Mouse (Mus musculus) limb, embryonic 14.5 days (tissue): ENCODE measurements around the gene Ache. TPM values are rescaled to one million over a fixed set of nuclear protein-coding genes. Genes with fewer than 3 reads are reported as not detected.

ENCODE experiments used
- ATAC-seq: fragments of 200-750 bp; cut with Nextera tagmentation; 2 replicates; pipeline ENCODE4 v1.8.0; 2017; ENCODE audit warnings: low read depth, moderate number of reproducible peaks, moderate TSS enrichment; ENCODE audit not compliant: low FRiP score
- DNase-seq: peaks from one replicate; pipeline ENCODE4 v3.0.0-alpha.2; 2015; ENCODE audit warnings: low spot score
- H3K27ac ChIP-seq: fragments of 300-500 bp; sonication (generic); replicated peaks from 2 replicates; pipeline ENCODE4 v1.5.1; 2014; ENCODE audit warnings: low read depth, mild to moderate bottlenecking, low read length, moderate library complexity, mixed read lengths
- H3K27me3 ChIP-seq: fragments of 300-500 bp; sonication (generic); 2 replicates; pipeline ENCODE4 v1.6.1; 2014; ENCODE audit warnings: low read length, mixed read lengths; ENCODE audit not compliant: control insufficient read depth, insufficient read depth
- H3K36me3 ChIP-seq: fragments of 300-500 bp; sonication (generic); 2 replicates; pipeline ENCODE4 v1.6.1; 2014; ENCODE audit warnings: mild to moderate bottlenecking, low read length, moderate library complexity, mixed read lengths; ENCODE audit not compliant: control insufficient read depth, insufficient read depth
- H3K4me1 ChIP-seq: fragments of 300-500 bp; sonication (generic); 2 replicates; pipeline ENCODE4 v1.6.1; 2014; ENCODE audit warnings: antibody characterized with exemption, low read length, mixed read lengths; ENCODE audit not compliant: control insufficient read depth, insufficient read depth
- H3K4me2 ChIP-seq: fragments of 300-500 bp; sonication (generic); replicated peaks from 2 replicates; pipeline ENCODE4 v1.6.1; 2014; ENCODE audit warnings: low read depth, mild to moderate bottlenecking, low read length, moderate library complexity; ENCODE audit not compliant: severe bottlenecking
- H3K4me3 ChIP-seq: fragments of 300-500 bp; sonication (generic); replicated peaks from 2 replicates; pipeline ENCODE4 v1.5.1; 2014; ENCODE audit warnings: low read length
- H3K9ac ChIP-seq: fragments of 300-500 bp; sonication (generic); 2 replicates; pipeline ENCODE4 v1.6.1; 2014; ENCODE audit warnings: mild to moderate bottlenecking, low read depth, low read length, moderate library complexity; ENCODE audit not compliant: severe bottlenecking
- H3K9me3 ChIP-seq: fragments of 300-500 bp; sonication (generic); 2 replicates; pipeline ENCODE4 v1.6.1; 2016; ENCODE audit warnings: low read length; ENCODE audit not compliant: control insufficient read depth
- POLR2A ChIP-seq: fragments of 200-500 bp; IDR thresholded peaks from 2 replicates; pipeline ENCODE4 v1.8.0; 2012; ENCODE audit warnings: inconsistent platforms, mild to moderate bottlenecking, moderate library complexity, borderline replicate concordance; ENCODE audit not compliant: insufficient read depth, insufficient read length; ENCODE audit errors: extremely low read depth
- WGBS: fragments of 180-500 bp; shearing (Covaris S2); extraction: QIAGEN DNeasy Blood & Tissue Kit; methylation state at CpG from one replicate; pipeline ENCODE4 v1.1.7; 2014; 5-methylcytosine and 5-hydroxymethylcytosine counted together
- polyA plus RNA-seq, 2 experiments: library from polyadenylated mRNA; depleted of rRNA in 1 of 2; stranded (reverse) in 1 of 2; unstranded in 1 of 2; fragments of >200 nt; fragmentation: Nextera tagmentation in 1 of 2; extraction: Ambion mirVana in 1 of 2; gene quantifications; 2 replicates each; pipeline versions ENCODE4 v1.2.1 to v1.2.3; 2012 to 2014

The Ache gene
- polyA plus RNA-seq, 2 experiments: 21.8 TPM

DNA sequence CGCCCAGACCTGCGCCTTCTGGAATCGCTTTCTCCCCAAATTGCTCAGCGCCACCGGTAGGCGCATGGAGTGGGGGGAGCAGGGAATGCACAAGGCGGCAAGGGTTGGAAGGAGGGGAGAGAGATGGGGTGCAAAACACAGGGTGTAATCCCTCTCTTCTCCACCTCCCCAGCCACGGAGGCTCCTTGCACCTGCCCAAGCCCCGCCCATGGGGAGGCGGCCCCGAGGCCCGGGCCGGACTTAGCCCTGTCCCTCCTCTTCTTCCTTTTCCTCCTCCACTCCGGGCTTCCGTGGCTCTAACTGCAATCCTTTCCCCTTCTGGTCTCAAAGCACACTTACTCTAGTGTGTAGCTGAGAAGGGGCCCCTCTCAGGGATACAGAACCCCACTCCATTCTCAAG, 6.0 kb downstream of the Ache start:
- Histone ChIP-seq H3K4me1 (peaks cover 22% of the 10 kb centered on the region), H3K27ac (0 out of 2 replicates have a peak overlapping the region, but pooled peaks have one; percentile 81), H3K4me3 (peak overlapping the region; percentile 60), H3K36me3 (peaks cover 33% of the 10 kb centered on the region), H3K4me2 (peak overlapping the region; percentile 100), H3K27me3 (peaks cover 38% of the 10 kb centered on the region), H3K9me3 (no peaks in the 10 kb centered on the region), H3K9ac (peak overlapping the region; percentile 68; the same call in 1 of the 2 replicates)
- ATAC-seq (peak; percentile 25), DNase-seq (peak; percentile 59)
- no peak for TF ChIP-seq POLR2A
- WGBS: 0% methylated on average over 15 of the region's 15 CpGs

DNA sequence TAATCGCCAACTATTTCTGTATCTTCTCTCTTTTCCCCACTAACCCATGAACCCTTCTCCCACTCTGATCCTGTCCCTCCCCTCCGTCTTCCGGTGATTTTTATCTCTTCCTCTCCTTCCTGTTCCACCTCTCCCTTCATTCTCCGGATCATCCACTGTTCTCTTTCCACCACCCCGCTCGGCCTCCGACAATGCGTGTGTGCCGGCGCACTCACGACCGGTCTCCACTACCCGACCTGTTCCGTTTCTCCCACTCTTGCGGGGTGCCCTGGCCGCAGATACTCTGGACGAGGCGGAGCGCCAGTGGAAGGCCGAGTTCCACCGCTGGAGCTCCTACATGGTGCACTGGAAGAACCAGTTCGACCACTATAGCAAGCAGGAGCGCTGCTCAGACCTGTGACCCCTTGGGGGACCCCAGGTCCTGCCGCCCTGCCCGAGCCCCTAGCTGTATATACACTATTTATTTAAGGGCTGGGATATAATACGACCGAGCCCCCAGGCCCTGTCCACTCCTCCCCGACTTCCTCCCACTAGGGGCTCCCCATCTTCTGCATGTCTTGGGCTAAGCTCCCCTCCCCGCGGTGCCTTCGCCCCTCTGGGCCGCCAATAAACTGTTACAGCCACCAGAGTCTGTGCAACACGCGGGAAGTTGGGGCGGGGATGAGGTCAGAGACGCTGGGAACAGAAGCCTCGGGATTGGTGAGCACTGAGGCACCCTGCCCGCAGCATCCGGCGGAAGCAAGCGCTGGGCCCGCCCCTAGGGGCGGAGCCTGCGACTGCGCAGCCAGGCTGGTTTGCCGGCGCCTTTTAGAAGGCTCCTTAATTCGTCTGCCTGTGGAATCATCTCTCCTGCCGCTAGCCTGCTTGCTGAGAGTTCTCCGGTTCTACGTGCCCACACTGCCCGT, 6.8 kb downstream of the Ache start, which contains the start of gene Ufsp1:
TSS of gene Ufsp1 (plus strand) at position 791 of the 905 bp plus-strand sequence.
- Histone ChIP-seq H3K27me3 (peaks cover 32% of the 10 kb centered on the region), H3K9me3 (no peaks in the 10 kb centered on the region), H3K9ac (peak within 1 kb of the TSS; percentile 68), H3K4me1 (peaks cover 16% of the 10 kb centered on the region), H3K27ac (peak within 1 kb of the TSS; percentile 81), H3K4me2 (peak within 1 kb of the TSS; percentile 100), H3K4me3 (peak within 1 kb of the TSS; percentile 60), H3K36me3 (peaks cover 41% of the 10 kb centered on the region)
- ATAC-seq (peak; percentile 93), DNase-seq (peak; percentile 97)
- peak; percentile 72; the same call in 1 of the 2 replicates for TF ChIP-seq POLR2A
- under 1% methylated on average over 49 of the region's 52 CpGs for WGBS

DNA sequence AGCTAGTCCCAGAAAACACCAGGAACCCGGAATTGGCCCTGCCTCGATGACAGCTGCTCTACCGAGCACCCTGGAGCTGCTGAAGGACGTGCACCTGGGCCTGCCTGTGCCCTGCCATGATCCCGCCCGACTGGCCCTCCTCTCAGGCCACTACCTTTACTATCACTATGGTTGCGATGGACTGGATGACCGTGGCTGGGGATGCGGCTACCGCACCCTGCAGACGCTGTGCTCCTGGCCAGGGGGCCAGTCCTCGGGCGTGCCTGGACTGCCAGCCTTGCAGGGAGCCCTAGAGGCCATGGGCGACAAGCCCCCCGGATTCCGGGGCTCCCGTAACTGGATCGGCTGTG, 7.4 kb downstream of the Ache start:
- Histone ChIP-seq H3K4me3 (peak overlapping the region; percentile 60), H3K27me3 (peaks cover 26% of the 10 kb centered on the region), H3K9me3 (no peaks in the 10 kb centered on the region), H3K4me1 (peaks cover 15% of the 10 kb centered on the region), H3K27ac (peak overlapping the region; percentile 73), H3K36me3 (peaks cover 48% of the 10 kb centered on the region), H3K4me2 (peak overlapping the region; percentile 100), H3K9ac (peak overlapping the region; percentile 64)
- no peak for DNase-seq
- WGBS: 7% methylated on average over 18 of the region's 18 CpGs
- ATAC-seq: peak; percentile 21
- no peak for TF ChIP-seq POLR2A

DNA sequence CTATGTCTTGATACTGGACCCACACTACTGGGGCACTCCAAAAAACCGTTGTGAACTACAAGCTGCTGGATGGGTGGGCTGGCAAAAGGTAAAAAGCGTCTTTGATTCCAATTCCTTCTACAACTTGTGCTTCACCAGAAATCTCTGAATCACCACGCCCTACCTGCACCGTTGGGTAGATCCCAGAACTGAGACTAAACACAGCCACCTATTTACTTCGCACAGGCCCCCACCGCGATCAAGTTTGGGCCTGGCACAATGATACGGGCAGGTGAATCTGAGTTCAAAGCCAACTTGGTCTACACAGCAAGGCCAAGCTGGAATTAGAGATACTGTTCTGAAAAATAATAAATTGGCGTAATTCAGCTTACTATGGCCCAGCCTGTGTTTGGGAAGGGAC, 8.0 kb downstream of the Ache start:
- Histone ChIP-seq H3K9me3 (no peaks in the 10 kb centered on the region), H3K27me3 (peaks cover 20% of the 10 kb centered on the region), H3K36me3 (peaks cover 54% of the 10 kb centered on the region), H3K9ac (peak overlapping the region; percentile 64), H3K27ac (peak overlapping the region; percentile 73; the same call in 1 of the 2 replicates), H3K4me3 (peak overlapping the region; percentile 60; the same call in 1 of the 2 replicates), H3K4me2 (peak overlapping the region; percentile 100), H3K4me1 (peaks cover 15% of the 10 kb centered on the region)
- 76% methylated on average over 9 of the region's 9 CpGs for WGBS
- DNase-seq (no peak), ATAC-seq (no peak)
- TF ChIP-seq POLR2A: no peak

DNA sequence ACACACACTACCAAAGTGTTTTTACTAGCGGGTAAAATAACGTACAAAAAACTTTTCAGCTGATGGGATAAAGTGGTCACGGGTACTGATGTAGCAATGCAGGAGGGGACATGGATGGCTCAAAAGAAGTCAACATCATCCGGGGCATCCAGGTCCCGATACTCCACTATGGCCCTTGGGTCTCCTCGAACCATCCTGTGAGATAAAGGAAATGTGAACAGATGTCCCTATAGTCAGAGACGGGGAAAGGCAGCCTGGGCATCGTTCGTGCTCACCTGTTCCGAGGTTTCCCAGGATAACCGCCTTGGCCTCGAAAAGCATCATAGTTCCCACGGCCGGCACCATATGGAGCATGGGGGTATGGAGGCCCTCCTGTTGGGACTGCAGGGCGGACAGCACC, 8.4 kb downstream of the Ache start:
- Histone ChIP-seq H3K4me3 (no peak overlapping the region), H3K27me3 (peaks cover 16% of the 10 kb centered on the region; the same call in 1 of the 2 replicates), H3K36me3 (peaks cover 58% of the 10 kb centered on the region), H3K4me2 (no peak overlapping the region), H3K9me3 (no peaks in the 10 kb centered on the region), H3K9ac (no peak overlapping the region), H3K4me1 (peaks cover 15% of the 10 kb centered on the region), H3K27ac (no peak overlapping the region)
- WGBS: 88% methylated on average over 15 of the region's 15 CpGs
- DNase-seq (no peak), ATAC-seq (no peak)
- no peak for TF ChIP-seq POLR2A
